Mouse (Mus musculus): ENCODE results near the gene Vtcn1. TPM values are rescaled to one million over a fixed set of nuclear protein-coding genes. Genes with fewer than 3 reads are reported as not detected.

Vtcn1 gene
- polyA plus RNA-seq, 1 experiment from 2014 or later: 0.41 TPM

GRCm38 (mm10) chr3:100936201-100936600, 110.9 kb downstream of the Vtcn1 start:
- Histone ChIP-seq H3K27me3 (ENCODE audit: control insufficient read depth, insufficient read depth, low read length) (no peaks in the 10 kb centered on the region), H3K36me3 (ENCODE audit: control insufficient read depth, insufficient read depth, low read length) (peaks cover 85% of the 10 kb centered on the region), H3K9ac (ENCODE audit: low read length) (no peak overlapping the region), H3K27ac (replicated peaks in 1 of 2; ENCODE audit: control insufficient read depth in 1 of 2, insufficient read depth in 1 of 2, low read depth in 2 of 2, low read length in 2 of 2) (no peak overlapping the region), H3K9me3 (ENCODE audit: control insufficient read depth, low read length) (no peaks in the 10 kb centered on the region), H3K4me3 (ENCODE audit: control insufficient read depth in 1 of 2, insufficient read depth in 1 of 2, low read depth in 1 of 2, low read length in 2 of 2) (no peak overlapping the region), H3K4me2 (ENCODE audit: low read length) (no peak overlapping the region), H3K4me1 (ENCODE audit: control insufficient read depth in 2 of 2, insufficient read depth in 2 of 2, low read length in 2 of 2) (no peaks in the 10 kb centered on the region)
- ATAC-seq (ENCODE audit: insufficient number of reproducible peaks, insufficient read depth, low FRiP score, low read depth): no peak
- 96% methylated on average over 6 of the region's 6 CpGs for WGBS

GRCm38 (mm10) chr3:100938211-100938610, 113.0 kb downstream of the Vtcn1 start:
- Histone ChIP-seq H3K27me3 (ENCODE audit: control insufficient read depth, insufficient read depth, low read length) (no peaks in the 10 kb centered on the region), H3K4me1 (ENCODE audit: control insufficient read depth in 2 of 2, insufficient read depth in 2 of 2, low read length in 2 of 2) (no peaks in the 10 kb centered on the region), H3K9me3 (ENCODE audit: control insufficient read depth, low read length) (no peaks in the 10 kb centered on the region), H3K9ac (ENCODE audit: low read length) (no peak overlapping the region), H3K4me3 (ENCODE audit: control insufficient read depth in 1 of 2, insufficient read depth in 1 of 2, low read depth in 1 of 2, low read length in 2 of 2) (no peak overlapping the region), H3K4me2 (ENCODE audit: low read length) (no peak overlapping the region), H3K36me3 (ENCODE audit: control insufficient read depth, insufficient read depth, low read length) (peaks cover 84% of the 10 kb centered on the region), H3K27ac (replicated peaks in 1 of 2; ENCODE audit: control insufficient read depth in 1 of 2, insufficient read depth in 1 of 2, low read depth in 2 of 2, low read length in 2 of 2) (no peak overlapping the region)
- ATAC-seq (ENCODE audit: insufficient number of reproducible peaks, insufficient read depth, low FRiP score, low read depth): no peak
- WGBS: 90% methylated on average over 4 of the region's 4 CpGs

- 87% methylated on average over 4 of the region's 4 CpGs for WGBS
- Histone ChIP-seq H3K4me2 (ENCODE audit: low read length) (no peak overlapping the region), H3K9ac (ENCODE audit: low read length) (no peak overlapping the region), H3K27ac (replicated peaks in 1 of 2; ENCODE audit: control insufficient read depth in 1 of 2, insufficient read depth in 1 of 2, low read depth in 2 of 2, low read length in 2 of 2) (no peak overlapping the region), H3K36me3 (ENCODE audit: control insufficient read depth, insufficient read depth, low read length) (peaks cover 86% of the 10 kb centered on the region), H3K27me3 (ENCODE audit: control insufficient read depth, insufficient read depth, low read length) (no peaks in the 10 kb centered on the region), H3K4me1 (ENCODE audit: control insufficient read depth in 2 of 2, insufficient read depth in 2 of 2, low read length in 2 of 2) (no peaks in the 10 kb centered on the region), H3K4me3 (ENCODE audit: control insufficient read depth in 1 of 2, insufficient read depth in 1 of 2, low read depth in 1 of 2, low read length in 2 of 2) (no peak overlapping the region), H3K9me3 (ENCODE audit: control insufficient read depth, low read length) (no peaks in the 10 kb centered on the region)
- ATAC-seq (ENCODE audit: insufficient number of reproducible peaks, insufficient read depth, low FRiP score, low read depth): no peak
These were observed 115.3 kb downstream of the Vtcn1 start for GRCm38 (mm10) chr3:100940496-100941037.

Other genes with a start within 250 kb of the Vtcn1 start
- 62.5 and 76.3 TPM in 2 replicates for gene Man1a2, start 140.0 kb upstream of the Vtcn1 start, polyA plus RNA-seq (2014; fragmentation: Nextera tagmentation; extraction: Ambion mirVana)
- 2.5 and 2.6 TPM in 2 replicates for gene Trim45, start 96.7 kb downstream of the Vtcn1 start, polyA plus RNA-seq (2014; fragmentation: Nextera tagmentation; extraction: Ambion mirVana)
- gene Ttf2, start 144.2 kb downstream of the Vtcn1 start, polyA plus RNA-seq (2014; fragmentation: Nextera tagmentation; extraction: Ambion mirVana): 11.8 and 12.2 TPM in 2 replicates
- gene Cd101, start 204.1 kb downstream of the Vtcn1 start, polyA plus RNA-seq (2014; fragmentation: Nextera tagmentation; extraction: Ambion mirVana): 0.27 and 0.62 TPM in 2 replicates